Mouse (Mus musculus) myocyte (in vitro differentiated cells): ENCODE data around the gene Hmgxb4.

Source experiments
- CEBPB ChIP-seq: IDR thresholded peaks from 2 replicates; pipeline ENCODE4 v1.6.1; 2011; ENCODE audit warnings: mild to moderate bottlenecking, moderate library complexity; ENCODE audit not compliant: poor library complexity, insufficient read depth, severe bottlenecking
- E2F4 ChIP-seq: IDR thresholded peaks from one replicate; pipeline ENCODE4 v1.6.1; 2011; ENCODE audit warnings: mild to moderate bottlenecking, control low read depth, moderate library complexity; ENCODE audit not compliant: insufficient read depth
- MAX ChIP-seq: IDR thresholded peaks from one replicate; pipeline ENCODE4 v1.6.1; 2011; ENCODE audit warnings: low read depth, mild to moderate bottlenecking, control low read depth
- MYOD1 ChIP-seq, 3 experiments: IDR thresholded peaks; one replicate each; pipeline ENCODE4 v1.6.1; 2011; ENCODE audit warnings: control low read depth in 2 of 3, low read depth in 2 of 3, mild to moderate bottlenecking in 2 of 3, moderate library complexity in 1 of 3; ENCODE audit not compliant: insufficient read length in 2 of 3, control insufficient read depth in 1 of 3
- MYOG ChIP-seq, 3 experiments: IDR thresholded peaks; one replicate each; pipeline ENCODE4 v1.6.1; 2011; ENCODE audit warnings: control low read depth in 2 of 3, low read depth in 2 of 3, mild to moderate bottlenecking in 2 of 3; ENCODE audit not compliant: insufficient read length in 2 of 3, control insufficient read depth in 1 of 3, insufficient read depth in 1 of 3
- POLR2A ChIP-seq: IDR thresholded peaks from one replicate; pipeline ENCODE4 v1.6.1; 2011; ENCODE audit warnings: low read depth, mild to moderate bottlenecking, control low read depth, moderate library complexity; ENCODE audit not compliant: insufficient read length
- POLR2AphosphoS2 ChIP-seq: IDR thresholded peaks from one replicate; pipeline ENCODE4 v1.6.1; 2011; ENCODE audit warnings: low read depth, control low read depth; ENCODE audit not compliant: insufficient read length
- SRF ChIP-seq: IDR thresholded peaks from one replicate; pipeline ENCODE4 v1.6.1; 2011; ENCODE audit warnings: low read depth; ENCODE audit not compliant: control insufficient read depth, insufficient read length
- TCF12 ChIP-seq: IDR thresholded peaks from one replicate; pipeline ENCODE4 v1.6.1; 2011; ENCODE audit warnings: mild to moderate bottlenecking, control low read depth; ENCODE audit not compliant: poor library complexity, insufficient read depth, severe bottlenecking
- USF1 ChIP-seq: IDR thresholded peaks from one replicate; pipeline ENCODE4 v1.6.1; 2011; ENCODE audit warnings: low read depth, mild to moderate bottlenecking, control low read depth, moderate library complexity

DNA sequence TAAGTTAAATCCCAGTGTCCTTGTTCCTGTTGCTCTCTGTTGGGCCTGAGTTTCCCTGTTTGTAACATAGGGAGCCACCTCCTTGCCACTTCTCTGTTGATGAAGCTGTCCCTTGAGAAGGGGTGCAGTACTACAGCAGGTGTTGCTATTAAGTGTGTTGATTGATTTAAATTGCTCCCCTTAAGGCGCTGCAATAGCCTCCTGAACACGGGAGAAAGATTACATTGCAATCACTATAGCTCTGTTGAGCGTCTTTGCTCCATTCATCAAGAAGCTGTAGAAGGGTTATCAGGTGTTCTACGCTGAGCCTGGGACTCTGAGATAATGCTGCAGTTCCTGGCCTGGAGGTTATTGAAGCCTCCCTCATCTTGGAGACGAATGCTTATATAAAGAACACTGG lies 29.2 kb upstream of the Hmgxb4 start:
- TF ChIP-seq MYOD1 (IDR thresholded peaks at IDR 0.05; ENCODE audit: control insufficient read depth in 1 of 3, insufficient read length in 2 of 3, low read depth in 2 of 3) = no peak
- no peak for TF ChIP-seq E2F4
- TF ChIP-seq CEBPB = no peak
- TF ChIP-seq SRF = no peak
- TF ChIP-seq POLR2A = no peak
- no peak for TF ChIP-seq POLR2AphosphoS2
- TF ChIP-seq MYOG (IDR thresholded peaks at IDR 0.05; ENCODE audit: control insufficient read depth in 1 of 3, insufficient read depth in 1 of 3, insufficient read length in 2 of 3, low read depth in 2 of 3) = no peak
- TF ChIP-seq MAX = no peak
- no peak for TF ChIP-seq TCF12
- no peak for TF ChIP-seq USF1
